Mouse (Mus musculus): ENCODE results near the gene Pgpep1l.
"Not testable (repeated sequence)": the region's sequence is repeated elsewhere in the genome, so short reads cannot be mapped to it uniquely, and the experiment has no call there.

The Pgpep1l gene

DNA sequence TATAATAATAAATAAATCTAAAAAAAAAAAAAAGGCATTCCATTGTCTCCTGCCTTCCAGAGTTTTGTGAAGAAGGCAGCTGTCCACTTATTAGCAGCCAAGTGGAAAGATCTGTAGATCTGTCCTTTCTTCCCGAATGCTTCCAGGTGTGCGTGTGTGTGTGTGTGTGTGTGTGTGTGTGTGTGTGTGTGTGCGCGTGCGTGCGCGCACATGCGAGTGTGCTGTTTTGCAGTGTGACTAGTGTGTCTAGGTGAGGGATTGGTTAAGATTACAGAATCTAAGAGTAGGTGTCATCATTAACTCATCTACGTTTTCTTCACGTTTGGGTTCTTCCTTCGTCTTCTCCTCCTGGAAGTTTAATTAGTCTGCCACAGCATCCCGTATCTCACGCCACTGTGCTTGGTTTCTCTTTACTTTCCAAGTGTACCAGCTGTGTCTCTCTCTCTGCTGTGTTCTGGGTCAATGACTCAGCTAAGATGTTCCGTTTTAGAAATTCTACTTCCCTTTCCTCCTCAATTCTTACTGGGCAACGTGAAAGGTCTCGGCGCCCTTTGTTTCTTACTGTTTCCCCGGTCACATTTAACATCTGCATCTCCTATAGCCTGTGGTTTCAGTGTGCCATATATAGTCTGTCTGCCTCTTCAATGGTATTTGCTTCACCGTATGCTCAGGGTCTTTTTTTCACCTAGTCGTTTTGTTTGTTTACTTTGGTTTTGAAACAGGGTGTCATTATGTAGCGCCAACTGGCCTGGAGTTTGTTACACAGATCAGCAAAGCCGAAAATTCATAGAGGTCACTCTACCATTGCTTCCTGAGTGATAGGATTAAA lies 18.5 kb upstream of the Pgpep1l start:
- peak; percentile 90 for DNase-seq (ENCODE audit: low read depth, low spot score)

DNA sequence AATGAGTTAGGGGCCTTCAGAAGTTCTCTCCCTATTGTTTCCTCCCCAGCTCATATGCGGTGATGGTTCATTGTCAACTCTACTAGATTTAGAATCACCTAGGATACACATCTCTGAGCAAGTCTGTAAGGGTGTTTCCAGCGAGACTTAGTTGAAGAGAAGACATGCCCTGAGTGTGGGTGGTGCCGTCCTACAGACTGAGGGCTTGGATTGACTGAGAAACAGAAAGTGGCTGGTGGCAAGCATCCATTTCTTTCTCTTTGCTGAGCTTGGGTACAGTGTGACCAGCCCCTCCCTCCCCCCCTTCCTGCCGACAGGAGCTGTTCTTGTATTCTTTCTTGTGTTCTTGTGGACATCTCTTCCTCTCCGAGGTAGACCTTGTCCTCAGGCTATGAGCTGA lies 17.3 kb upstream of the Pgpep1l start:
- no peak for DNase-seq (ENCODE audit: low read depth, low spot score)

DNA sequence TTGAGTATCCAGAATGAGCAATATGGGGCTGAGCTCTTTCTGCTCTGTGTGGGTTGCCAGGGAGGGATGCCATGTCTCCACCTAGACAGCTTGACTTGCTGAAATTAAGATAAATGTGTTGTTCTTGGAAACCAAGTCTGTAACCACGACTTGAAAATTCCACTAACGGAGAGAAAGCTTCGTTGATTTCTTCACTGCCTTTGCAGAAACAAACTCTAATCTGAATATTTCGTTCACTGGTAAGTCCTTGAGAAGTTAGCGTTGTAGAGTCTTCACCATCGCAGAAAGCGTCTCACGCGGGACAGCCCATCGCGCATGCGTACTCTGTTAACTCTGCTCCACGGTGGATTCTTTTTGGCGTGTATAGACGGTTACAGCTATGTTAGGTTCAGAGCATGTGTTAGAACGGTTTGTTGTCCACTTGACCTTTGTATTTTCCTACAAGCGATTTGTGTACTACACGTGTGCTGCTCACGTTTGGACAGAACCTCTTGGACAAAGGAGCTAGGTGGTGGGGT lies 16.4 kb upstream of the Pgpep1l start:
- no peak for DNase-seq (ENCODE audit: low read depth, low spot score)

DNA sequence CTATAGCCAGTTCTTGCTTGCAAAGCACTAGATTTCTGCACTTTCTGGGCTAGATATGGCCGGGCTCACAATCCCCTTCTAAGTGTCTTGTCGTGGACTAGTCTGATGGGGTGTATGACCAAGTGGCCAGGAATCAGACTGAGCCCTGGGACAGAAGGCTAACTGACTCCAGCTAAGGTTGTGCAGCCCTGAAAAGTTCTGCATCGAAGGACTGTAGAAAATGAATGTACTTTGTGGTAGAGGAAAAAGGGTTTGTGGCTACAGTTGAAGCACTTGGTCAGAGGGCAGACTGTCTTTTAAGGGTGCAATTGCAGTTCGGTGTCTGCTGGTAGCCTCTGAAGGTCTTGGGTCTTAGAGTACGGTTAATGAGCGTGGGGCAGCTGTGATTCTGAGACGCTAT lies 15.4 kb upstream of the Pgpep1l start:
- no peak for DNase-seq (ENCODE audit: low read depth, low spot score)

DNA sequence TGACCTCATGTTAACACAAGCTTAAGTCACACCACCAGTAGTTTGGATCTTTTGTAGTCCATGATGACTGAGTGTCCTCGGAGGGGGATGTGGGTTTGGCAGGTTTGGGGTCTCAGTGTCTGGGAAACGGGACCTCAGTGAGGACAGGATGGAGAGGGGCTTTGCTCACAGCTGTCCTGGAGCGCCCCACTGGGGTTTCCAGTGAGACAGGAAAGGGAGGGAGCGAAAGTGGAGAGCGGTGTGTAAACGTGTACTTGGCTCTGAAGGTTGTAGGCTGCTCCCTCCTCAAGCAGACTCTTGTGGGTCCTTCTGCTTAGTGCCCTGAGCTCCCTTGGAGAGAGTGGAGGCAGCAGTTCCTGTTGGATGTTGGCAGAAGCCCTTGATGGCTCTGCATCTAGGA lies 14.9 kb upstream of the Pgpep1l start:
- DNase-seq (ENCODE audit: low read depth, low spot score) = no peak

DNA sequence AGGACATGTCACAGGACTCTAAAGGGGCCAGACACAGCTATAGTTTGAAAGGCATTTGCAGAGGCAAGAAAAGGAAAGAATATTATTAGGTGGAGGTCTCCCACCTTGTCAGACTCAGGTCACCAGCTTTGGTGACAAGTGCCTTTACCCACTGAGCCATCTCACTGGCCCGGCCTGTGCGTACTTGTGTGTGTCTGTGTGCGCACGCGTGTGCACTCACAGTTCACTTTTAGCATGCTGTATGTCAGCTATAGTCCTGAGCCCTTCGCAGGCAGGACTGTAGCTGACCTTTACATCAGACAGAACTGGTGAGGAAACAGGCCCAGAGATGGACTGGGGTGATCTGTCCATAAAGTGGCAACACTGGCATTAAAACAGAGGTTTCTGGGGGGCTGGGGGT lies 14.4 kb upstream of the Pgpep1l start:
- DNase-seq (ENCODE audit: low read depth, low spot score) = no peak

DNA sequence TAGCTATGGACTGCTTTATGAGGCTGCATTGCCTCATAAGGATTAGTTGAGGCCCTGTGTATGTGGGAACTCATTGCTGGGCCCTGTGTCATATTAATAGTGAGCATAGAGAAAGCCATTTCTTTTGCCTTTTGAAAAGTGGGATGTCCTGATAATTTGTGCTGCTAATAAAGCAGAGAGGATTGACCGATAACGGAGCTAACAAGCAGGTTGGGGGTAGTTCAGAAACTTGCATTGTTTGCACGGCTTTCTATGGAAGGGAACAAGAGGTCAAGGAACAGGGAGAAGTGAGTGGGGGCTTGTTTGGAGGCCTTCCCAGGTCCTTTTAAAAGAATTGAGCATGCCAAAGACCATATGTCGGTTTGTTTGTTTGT lies 13.9 kb upstream of the Pgpep1l start:
- DNase-seq (ENCODE audit: low read depth, low spot score) = no peak

DNA sequence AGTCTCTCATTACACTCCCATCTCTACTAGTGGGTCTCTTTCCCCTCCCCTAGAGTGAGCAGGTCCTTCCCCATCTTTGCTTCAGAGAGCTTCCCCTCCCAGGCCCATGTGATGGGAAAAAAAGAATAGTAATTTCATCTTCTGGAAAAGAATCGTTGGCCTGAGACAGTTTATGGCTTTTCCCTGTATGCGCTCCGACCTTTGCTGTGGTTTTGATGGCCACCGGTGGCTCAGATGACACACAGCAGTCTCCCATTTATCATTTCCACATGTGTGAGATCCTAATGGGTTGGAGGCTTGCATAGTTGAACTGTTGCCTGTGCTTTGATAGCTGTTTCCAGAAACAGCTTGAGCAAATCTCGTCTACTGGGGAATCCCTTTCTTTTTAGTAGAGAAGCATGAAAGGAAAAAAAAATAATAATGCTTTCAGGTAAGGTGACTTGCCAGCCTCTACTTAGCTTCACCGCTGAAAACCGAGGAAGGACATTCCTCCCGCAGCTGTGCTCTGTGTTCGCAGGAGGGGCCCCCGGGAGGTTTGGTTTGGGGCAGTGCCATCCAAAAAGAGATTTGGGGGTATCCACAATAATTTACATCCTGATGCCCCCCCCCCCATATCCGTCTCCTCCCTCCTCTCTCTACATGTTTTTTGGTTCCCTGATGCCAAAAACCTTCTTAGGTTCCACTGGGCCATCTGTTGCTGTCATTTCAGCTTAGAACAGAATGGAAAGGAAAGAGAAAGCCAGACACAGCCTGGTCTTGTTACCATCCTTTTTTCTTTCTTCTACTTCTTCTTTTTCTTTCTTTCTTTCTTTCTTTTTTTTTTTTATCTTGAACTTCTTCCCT lies 13.2 kb upstream of the Pgpep1l start:
- no peak for DNase-seq (ENCODE audit: low read depth, low spot score)

DNA sequence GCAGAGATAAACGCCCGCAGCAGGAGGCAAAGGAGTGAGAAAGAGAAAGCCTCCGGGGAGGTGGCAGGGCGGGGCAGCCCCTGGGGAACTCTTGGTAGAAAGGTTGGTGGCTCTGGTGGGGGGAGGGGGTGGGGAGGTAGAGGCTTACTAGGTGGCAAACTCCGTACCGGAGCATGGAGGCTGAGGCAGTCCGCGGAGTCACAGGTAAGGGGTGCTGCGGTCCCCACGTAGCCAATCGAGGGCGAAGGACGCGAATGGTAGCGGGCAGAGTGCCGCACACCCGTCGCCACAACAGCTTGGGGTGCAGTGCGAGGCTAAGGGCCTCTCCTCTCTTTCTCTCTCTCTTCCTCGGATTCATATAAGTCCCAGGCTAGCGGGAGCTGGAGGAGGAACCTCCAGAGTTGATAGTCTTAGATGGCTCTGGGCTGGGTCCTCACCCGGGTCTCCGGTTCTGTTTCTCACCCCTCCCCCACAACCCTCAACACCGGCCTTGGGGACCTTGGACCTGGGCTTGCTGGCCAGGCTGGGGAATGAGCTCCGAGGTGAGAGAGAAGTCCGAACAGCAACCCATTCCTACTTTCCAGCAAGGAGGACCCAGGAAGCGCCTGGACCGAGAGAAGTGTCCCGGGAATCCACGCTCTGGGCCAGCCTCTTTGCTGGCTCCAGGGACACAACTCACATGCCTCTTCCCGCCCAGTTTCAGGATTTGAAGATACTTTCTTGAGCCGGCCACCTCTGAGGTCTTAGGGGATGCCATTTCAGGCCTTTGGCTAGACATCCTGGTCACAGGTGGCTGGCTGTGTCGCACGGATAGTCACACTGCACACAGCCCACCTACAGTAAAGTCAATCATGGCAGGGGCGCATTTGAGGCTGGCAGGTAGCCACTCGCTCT lies 12.1 kb upstream of the Pgpep1l start:
- DNase-seq (ENCODE audit: low read depth, low spot score) = peak; percentile 81

DNA sequence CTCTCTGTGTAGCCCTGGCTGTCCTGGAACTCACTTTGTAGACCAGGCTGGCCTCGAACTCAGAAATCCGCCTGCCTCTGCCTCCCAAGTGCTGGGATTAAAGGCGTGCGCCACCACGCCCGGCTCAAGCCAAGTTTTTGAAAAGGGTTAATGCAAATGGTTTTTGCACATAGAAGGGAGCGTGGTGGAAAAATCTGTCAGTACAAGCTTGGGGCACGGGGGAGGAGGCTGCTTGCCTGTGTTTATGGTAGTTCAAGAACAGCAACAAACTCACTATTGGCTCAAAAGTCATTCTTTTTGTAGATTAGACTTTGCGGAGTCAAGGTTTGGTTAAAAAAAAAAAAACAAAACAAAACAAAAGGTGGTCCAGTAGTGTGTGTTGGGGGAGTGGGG lies 11.4 kb upstream of the Pgpep1l start:
- not testable (repeated sequence) for DNase-seq (ENCODE audit: low read depth, low spot score)

DNA sequence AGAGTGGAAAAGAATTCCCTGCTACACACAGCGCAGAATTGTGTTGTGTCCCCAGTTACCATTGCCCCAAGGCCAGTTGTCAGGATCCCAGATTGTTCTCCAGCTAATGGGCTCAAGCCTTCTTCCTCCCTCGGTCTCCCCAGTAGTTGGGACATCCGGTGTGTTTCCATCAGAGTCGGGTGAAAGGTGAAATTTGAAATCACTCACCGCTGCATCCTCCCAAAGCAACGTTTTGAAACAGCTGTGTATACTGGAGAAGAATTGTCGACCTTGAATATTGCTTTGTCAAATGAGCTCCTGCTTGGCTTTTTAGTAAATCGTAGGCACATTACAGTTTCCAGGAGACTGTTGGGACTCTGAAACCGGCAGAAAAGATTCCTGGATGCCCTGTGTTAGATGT lies 10.9 kb upstream of the Pgpep1l start:
- DNase-seq (ENCODE audit: low read depth, low spot score) = no peak

DNA sequence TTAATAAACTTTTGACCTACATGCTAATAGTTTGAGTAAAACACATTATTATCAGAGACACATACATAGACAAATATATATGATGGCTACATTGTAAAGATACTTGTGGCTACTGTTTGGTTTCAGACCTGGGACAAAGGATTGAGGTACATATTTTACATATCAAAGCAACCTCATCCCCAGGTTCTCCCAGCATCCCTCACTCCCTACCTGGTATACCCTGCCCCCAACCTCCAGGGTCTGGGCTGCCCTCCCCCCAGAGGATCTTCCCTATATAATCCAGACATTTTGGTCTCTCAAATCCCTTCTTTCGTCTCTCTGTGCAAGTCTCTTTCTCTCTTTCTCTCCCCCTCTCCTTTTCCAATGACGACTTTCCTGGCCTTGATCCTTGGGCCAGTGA lies 10.2 kb upstream of the Pgpep1l start:
- no peak for DNase-seq (ENCODE audit: low read depth, low spot score)

DNA sequence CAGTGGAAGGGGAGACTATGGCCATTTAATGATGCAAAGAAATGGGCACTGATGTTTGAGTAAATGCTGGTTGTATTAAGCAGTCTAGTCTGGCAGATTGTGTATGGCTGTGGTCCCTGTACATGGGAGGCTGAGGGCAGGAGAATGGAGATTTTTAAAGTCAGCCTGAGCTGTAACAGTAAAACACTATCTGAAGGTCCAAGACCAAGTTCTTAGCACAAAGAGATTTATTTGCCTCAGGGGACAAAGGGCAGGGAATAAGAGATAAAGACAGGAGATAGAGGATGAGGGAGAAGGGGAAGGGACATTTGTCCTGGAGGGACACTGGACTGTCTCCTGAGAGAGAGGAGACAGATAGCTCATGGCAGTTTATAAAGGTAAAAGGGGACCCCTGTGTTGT lies 9.5 kb upstream of the Pgpep1l start, which contains the start of gene Fam169b:
Gene Fam169b (plus strand): TSS at position 325 of the 400 bp plus-strand sequence.
- DNase-seq (ENCODE audit: low read depth, low spot score) = no peak

DNA sequence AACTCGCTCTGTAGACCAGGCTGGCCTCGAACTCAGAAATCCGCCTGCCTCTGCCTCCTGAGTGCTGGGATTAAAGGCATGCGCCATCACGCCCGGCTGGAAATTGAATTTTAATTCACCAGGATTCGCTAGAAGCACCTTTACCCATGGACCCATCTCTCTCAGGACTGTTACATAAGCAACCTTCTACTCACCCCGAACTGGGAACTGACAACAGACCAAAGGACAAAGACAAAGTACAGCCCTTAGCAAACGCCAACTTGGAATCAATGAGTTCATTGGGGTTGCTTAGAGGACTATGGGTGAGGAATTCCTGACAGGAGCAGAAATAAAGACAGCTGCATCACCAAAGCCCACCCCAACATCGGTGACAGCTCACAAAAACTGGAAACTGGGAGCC lies 8.6 kb upstream of the Pgpep1l start:
- no peak for DNase-seq (ENCODE audit: low read depth, low spot score)

DNA sequence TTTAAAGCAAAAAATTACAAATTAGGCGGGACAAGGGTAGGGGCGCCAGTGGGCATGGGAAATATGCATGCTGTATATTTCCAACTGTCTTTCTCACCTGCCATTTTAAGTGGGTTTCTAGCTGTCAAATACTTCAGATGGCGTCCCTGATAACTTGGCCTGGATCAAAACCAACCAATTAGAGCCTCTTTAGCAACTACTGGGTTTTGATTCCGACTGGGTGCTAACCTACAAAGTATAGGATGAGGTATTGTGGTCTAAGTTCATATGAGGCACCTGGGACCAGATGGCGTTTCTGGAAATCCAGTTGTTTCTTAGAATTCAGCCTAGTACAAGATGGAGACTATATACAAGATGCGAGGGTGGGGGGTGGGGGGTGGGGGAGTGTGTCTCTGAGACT lies 7.8 kb upstream of the Pgpep1l start:
- no peak for DNase-seq (ENCODE audit: low read depth, low spot score)

DNA sequence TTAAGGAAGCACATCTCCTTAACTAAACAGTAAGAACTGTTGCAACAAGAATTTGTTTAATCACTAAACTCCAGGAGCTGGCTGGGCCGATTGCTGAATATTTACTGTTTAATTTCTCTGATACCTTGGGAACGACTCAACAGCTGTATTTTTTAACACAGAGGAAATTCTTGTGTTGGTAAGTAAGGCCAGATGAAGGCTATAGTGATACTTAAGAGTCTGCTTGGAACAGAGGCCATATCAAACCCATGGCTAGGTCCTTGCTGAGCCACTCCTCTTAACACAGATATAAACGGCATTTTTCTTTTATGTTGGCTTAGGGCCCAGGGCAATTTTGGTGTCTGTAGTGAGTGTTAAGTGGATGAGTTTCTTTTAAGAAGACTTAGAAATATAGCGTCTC lies 6.5 kb upstream of the Pgpep1l start:
- no peak for DNase-seq (ENCODE audit: low read depth, low spot score)

DNA sequence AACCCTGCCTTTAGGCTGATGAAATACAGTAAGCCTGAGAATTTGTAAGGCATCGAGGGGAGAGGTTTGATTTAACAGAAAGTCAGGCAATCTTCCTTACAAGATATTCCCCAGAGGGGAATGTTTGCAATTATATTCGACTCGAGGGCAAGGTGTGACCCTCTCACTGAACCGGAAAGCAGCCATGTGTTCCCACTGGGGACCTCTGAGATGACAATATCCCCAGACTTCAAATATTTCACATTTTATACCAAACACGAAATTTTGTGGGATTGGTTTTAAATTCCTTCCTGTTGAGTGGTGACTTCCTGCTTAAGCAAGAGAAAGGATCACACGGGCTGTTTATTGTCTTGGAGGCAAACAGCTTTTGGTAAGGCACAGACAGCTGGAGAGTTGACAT lies 2.7 kb upstream of the Pgpep1l start:
- no peak for DNase-seq (ENCODE audit: low read depth, low spot score)

DNA sequence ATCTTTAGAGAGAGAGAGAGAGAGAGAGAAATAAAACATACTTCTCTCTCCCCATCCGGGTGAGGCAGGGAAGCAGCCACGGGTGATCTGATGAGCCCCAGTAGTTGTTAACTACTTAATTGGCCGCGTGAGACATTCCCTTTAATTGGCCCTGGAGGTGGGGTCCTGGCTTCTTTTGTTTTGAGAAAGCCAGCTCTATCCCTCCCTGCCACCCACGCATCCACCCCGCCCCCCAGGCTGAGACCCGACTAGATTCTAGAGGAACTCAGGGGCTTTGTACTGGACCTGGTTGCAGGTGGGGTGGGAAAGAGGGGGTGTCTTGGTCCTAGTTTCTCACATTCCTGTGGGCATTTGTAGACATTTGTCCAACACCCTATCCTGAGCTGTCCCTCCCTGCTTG lies 1.4 kb upstream of the Pgpep1l start:
- DNase-seq (ENCODE audit: low read depth, low spot score) = no peak

DNA sequence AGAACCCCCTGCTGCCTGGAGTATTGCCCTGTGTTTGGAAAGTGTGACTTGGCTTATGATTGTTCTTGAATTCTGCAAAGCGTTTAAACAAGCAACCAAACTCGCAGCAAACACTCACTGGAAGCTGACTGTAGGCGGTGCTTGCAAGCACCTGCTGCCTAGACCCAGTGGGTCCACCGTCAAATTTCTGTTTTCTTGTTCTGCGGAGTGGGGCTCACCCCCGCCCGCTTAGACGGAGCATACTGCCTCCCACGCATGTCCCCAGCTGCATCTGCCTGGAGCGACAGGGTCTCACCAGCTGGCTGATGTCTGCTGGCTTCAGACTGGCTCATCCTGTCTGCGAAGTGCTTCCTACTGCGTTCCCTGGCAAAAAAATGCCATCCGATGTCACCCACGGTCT lies 498 bp upstream of the Pgpep1l start:
- DNase-seq (ENCODE audit: low read depth, low spot score) = no peak

DNA sequence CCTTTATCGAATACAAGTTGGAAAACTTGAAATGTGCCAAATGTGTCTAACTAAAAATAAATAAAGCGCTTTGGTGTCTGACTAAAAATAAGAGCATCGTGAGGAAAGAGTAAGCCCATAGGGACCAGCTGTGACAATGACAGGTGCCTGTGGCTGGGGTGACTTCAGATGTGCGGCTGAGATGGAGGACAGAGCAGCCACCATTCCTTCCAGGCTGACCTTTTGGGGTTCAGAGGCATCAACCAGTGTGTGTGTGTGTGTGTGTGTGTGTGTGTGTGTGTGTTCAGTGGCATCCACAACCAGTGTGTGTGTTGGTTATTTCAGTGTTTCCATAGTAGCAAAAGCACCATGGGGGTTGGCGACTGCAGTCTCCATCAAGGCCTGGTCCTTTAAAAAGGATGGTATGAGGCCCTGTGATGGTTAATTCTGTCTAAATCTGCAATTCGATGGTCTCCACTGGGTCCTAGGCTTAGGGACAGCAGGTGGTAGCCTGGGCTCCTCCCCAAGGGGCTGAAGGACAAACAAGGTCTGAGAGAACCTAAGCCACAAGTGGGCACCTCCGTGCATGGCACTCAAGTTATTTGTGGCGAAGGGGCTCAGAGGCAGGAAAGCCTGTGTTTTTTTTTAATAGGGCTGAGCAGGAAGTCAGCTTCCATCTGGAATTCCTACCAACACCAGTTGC lies 546 bp downstream of the Pgpep1l start:
- DNase-seq (ENCODE audit: low read depth, low spot score) = no peak

DNA sequence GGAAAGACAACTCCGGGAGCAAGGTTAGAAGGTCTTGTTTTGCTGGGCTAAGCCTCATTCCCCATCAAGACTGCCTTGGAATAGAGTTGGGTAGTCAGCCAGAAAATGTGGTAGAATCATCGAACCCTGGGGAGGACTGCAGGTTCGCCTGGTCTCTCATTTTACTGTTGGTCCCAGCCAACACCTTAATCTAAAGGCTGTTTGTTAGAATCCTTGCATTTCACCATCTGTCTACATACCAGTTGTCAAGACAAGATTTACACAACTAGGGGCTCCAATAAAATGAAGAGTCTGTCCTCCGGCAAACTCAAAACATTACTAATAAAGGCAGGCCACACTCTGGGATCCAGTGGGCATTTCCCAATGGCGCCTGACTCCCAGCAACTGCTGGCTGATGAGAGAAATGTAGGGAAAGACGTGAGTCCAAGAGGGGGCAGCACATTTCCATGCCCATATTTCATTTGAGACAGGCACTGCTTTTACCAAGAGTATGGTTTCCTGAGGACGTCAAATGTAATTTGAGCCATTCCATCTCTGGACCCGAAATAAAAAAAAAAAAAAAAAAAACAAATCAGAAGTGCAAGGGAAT lies 1.3 kb downstream of the Pgpep1l start:
- DNase-seq (ENCODE audit: low read depth, low spot score) = no peak
